Mouse (Mus musculus): ENCODE measurements around the gene Vipr2.

Vipr2 gene

GRCm38 (mm10) chr12:116097166-116097565 is 19.6 kb downstream of the Vipr2 start:
- DNase-seq (ENCODE audit: low spot score), result no peak

GRCm38 (mm10) chr12:116101945-116102344 is 24.4 kb downstream of the Vipr2 start:
- no peak for DNase-seq (ENCODE audit: low spot score)

- DNase-seq (ENCODE audit: low spot score), result no peak
These were observed 32.2 kb downstream of the Vipr2 start for GRCm38 (mm10) chr12:116109451-116110353.

- no peak for DNase-seq (ENCODE audit: low spot score)
These were observed 33.6 kb downstream of the Vipr2 start for GRCm38 (mm10) chr12:116111007-116111694.

GRCm38 (mm10) chr12:116115781-116116180 is 38.3 kb downstream of the Vipr2 start:
- no peak for DNase-seq (ENCODE audit: low spot score)

GRCm38 (mm10) chr12:116116455-116116854 is 38.9 kb downstream of the Vipr2 start:
- DNase-seq (ENCODE audit: low spot score), result no peak

GRCm38 (mm10) chr12:116117352-116117929 is 39.9 kb downstream of the Vipr2 start:
- no peak for DNase-seq (ENCODE audit: low spot score)

GRCm38 (mm10) chr12:116119001-116119400 is 41.5 kb downstream of the Vipr2 start:
- DNase-seq (ENCODE audit: low spot score), result no peak

- no peak for DNase-seq (ENCODE audit: low spot score)
These were observed 46.3 kb downstream of the Vipr2 start for GRCm38 (mm10) chr12:116123786-116124185.

- no peak for DNase-seq (ENCODE audit: low spot score)
These were observed 53.4 kb downstream of the Vipr2 start for GRCm38 (mm10) chr12:116130936-116131335.

GRCm38 (mm10) chr12:116132909-116133308 is 55.4 kb downstream of the Vipr2 start:
- no peak for DNase-seq (ENCODE audit: low spot score)

- no peak for DNase-seq (ENCODE audit: low spot score)
These were observed 58.4 kb downstream of the Vipr2 start for GRCm38 (mm10) chr12:116135906-116136305.

GRCm38 (mm10) chr12:116138322-116139205 is 61.0 kb downstream of the Vipr2 start:
- DNase-seq (ENCODE audit: low spot score), result no peak

- no peak for DNase-seq (ENCODE audit: low spot score)
These were observed 63.1 kb downstream of the Vipr2 start for GRCm38 (mm10) chr12:116140605-116141004.

GRCm38 (mm10) chr12:116141816-116142215 is 64.3 kb downstream of the Vipr2 start:
- no peak for DNase-seq (ENCODE audit: low spot score)

GRCm38 (mm10) chr12:116142464-116142863 is 64.9 kb downstream of the Vipr2 start:
- DNase-seq (ENCODE audit: low spot score), result no peak

- no peak for DNase-seq (ENCODE audit: low spot score)
These were observed 67.7 kb downstream of the Vipr2 start for GRCm38 (mm10) chr12:116145246-116145645.

- no peak for DNase-seq (ENCODE audit: low spot score)
These were observed 68.2 kb downstream of the Vipr2 start for GRCm38 (mm10) chr12:116145686-116146085.

- DNase-seq (ENCODE audit: low spot score), result no peak
These were observed 69.6 kb downstream of the Vipr2 start for GRCm38 (mm10) chr12:116146996-116147634.

GRCm38 (mm10) chr12:116152866-116153428 is 75.4 kb downstream of the Vipr2 start:
- DNase-seq (ENCODE audit: low spot score), result no peak
